Mouse (Mus musculus) testis, adult 2 months (tissue): ENCODE results near the gene Gpr176.

Source experiments
- CTCF ChIP-seq: fragments of 200-500 bp; IDR thresholded peaks from 2 replicates; pipeline ENCODE4 v1.5.1; 2012; ENCODE audit warnings: low read depth, mild to moderate bottlenecking, inconsistent platforms, low read length, moderate library complexity; ENCODE audit not compliant: control insufficient read depth, insufficient read depth, insufficient replicate concordance
- POLR2A ChIP-seq: fragments of 200-500 bp; IDR thresholded peaks from 2 replicates; pipeline ENCODE4 v1.6.1; 2012; ENCODE audit warnings: low read depth, mild to moderate bottlenecking, inconsistent platforms, low read length, moderate library complexity; ENCODE audit not compliant: control insufficient read depth

DNA sequence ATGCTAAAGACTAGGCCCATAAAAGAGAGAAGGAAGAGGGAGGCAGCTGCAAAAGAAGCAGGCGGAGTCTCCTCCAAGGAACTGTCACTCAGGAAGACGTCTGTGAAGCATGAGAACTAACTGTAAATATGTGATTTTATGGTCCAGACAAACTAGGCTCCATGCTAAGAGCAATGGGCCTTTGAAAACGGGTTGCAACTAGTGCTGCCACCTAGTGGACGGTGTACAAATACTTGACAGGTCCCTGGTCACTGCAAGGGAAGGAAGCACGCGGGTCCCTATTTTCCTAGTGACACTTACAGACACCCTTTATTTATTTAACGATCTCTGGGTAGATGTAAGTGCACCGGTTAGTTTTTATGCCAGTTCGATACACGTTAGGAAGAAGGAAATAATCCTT lies 127.3 kb downstream of the Gpr176 start:
- TF ChIP-seq CTCF (peak; percentile 62; the same call in 1 of the 2 replicates), POLR2A (no peak)
